Mouse (Mus musculus) neural tube, embryonic 13.5 days (tissue): Measurements from ENCODE around the gene Otogl. TPM values are rescaled to one million over a fixed set of nuclear protein-coding genes. Genes with fewer than 3 reads are reported as not detected.

Source experiments
- polyA plus RNA-seq: library from polyadenylated mRNA; unstranded; fragments of >200 nt; fragmentation: Nextera tagmentation; extraction: Ambion mirVana; gene quantifications from 2 replicates; pipeline ENCODE4 v1.2.1, GENCODE M21; 2015

Otogl gene
- polyA plus RNA-seq, 1 experiment from 2014 or later: not detected

Other genes starting within 250 kb of the Otogl start
- 0.15 and 0.23 TPM in 2 replicates for gene Ptprq, start 192.1 kb downstream of the Otogl start, polyA plus RNA-seq